Mouse (Mus musculus) testis, adult 2 months (tissue): ENCODE measurements around the gene Nmt1. TPM values are rescaled to one million over a fixed set of nuclear protein-coding genes. Genes with fewer than 3 reads are reported as not detected.

Experiments used
- H3K27ac ChIP-seq: fragments of 200-500 bp; 2 replicates; pipeline ENCODE4 v1.5.1; 2012; ENCODE audit warnings: low read depth, low read length; ENCODE audit not compliant: control insufficient read depth, insufficient read depth
- H3K27me3 ChIP-seq: fragments of 200-500 bp; 2 replicates; pipeline ENCODE4 v1.6.1; 2012; ENCODE audit warnings: mild to moderate bottlenecking, low read length, moderate library complexity; ENCODE audit not compliant: control insufficient read depth, insufficient read depth
- H3K36me3 ChIP-seq: fragments of 200-500 bp; 2 replicates; pipeline ENCODE4 v1.6.1; 2012; ENCODE audit warnings: mild to moderate bottlenecking, low read length; ENCODE audit not compliant: control insufficient read depth, insufficient read depth
- H3K4me1 ChIP-seq: fragments of 200-500 bp; 2 replicates; pipeline ENCODE4 v1.6.1; 2012; ENCODE audit warnings: low read length; ENCODE audit not compliant: control insufficient read depth, insufficient read depth
- H3K4me3 ChIP-seq: fragments of 200-500 bp; 2 replicates; pipeline ENCODE4 v1.5.1; 2012; ENCODE audit warnings: low read depth, mild to moderate bottlenecking, low read length, moderate library complexity, mixed read lengths; ENCODE audit not compliant: control insufficient read depth
- CTCF ChIP-seq: fragments of 200-500 bp; IDR thresholded peaks from 2 replicates; pipeline ENCODE4 v1.5.1; 2012; ENCODE audit warnings: low read depth, mild to moderate bottlenecking, inconsistent platforms, low read length, moderate library complexity; ENCODE audit not compliant: control insufficient read depth, insufficient read depth, insufficient replicate concordance
- POLR2A ChIP-seq: fragments of 200-500 bp; IDR thresholded peaks from 2 replicates; pipeline ENCODE4 v1.6.1; 2012; ENCODE audit warnings: low read depth, mild to moderate bottlenecking, inconsistent platforms, low read length, moderate library complexity; ENCODE audit not compliant: control insufficient read depth
- polyA plus RNA-seq: library from polyadenylated mRNA; depleted of rRNA; stranded (reverse); fragments of >200 nt; gene quantifications from 2 replicates; pipeline ENCODE4 v1.2.3, GENCODE M21; 2012; rRNA removed

Nmt1 gene
- 97.3 and 100 TPM in 2 replicates for polyA plus RNA-seq

DNA sequence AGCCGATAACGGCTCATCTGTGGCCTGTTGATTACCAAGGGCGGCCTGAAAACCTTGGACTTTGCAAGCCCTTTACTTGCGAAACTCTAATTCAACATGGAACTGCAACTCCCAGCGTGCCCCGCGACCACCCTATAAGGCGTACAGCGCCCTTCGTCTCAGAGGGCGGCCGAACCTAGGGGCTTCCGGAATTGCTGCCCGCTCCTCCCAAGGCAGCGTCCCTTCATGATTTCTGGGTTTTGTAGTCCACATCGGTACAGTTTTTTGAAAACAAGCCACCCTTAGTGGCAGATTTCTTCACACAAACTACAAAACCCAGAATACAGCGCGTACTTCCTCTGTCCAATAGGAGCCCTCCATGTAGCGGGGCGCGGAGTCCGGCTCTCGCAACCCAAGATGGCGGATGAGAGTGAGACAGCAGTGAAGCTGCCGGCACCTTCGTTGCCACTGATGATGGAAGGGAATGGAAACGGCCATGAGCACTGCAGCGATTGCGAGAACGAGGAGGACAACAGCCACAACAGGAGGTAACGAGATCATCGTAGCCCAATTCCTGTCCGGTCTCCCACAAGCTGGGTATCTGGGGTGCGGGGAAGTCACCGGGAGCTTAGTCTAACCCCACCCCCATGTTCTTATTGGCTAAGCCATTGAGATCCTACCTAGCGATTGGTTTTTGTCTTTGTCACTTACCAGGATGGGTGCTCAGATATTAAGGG lies at the start of gene Nmt1, which contains the start of gene Dcakd:
Gene Nmt1, plus strand, starts transcription at position 15 of the 716 bp plus-strand sequence.
Gene Dcakd, minus strand, starts transcription at position 158 of the 716 bp plus-strand sequence.
- peaks cover 3% of the 10 kb centered on the region; the same call in 1 of the 2 replicates for H3K36me3 ChIP-seq
- no peaks in the 10 kb centered on the region; the same call in 1 of the 2 replicates for H3K4me1 ChIP-seq
- peak within 1 kb of the TSS; percentile 97 for H3K4me3 ChIP-seq
- TF ChIP-seq POLR2A = peak; percentile 92
- no peak for TF ChIP-seq CTCF
- H3K27me3 ChIP-seq = no peaks in the 10 kb centered on the region
- peak within 1 kb of the TSS; percentile 96 for H3K27ac ChIP-seq

DNA sequence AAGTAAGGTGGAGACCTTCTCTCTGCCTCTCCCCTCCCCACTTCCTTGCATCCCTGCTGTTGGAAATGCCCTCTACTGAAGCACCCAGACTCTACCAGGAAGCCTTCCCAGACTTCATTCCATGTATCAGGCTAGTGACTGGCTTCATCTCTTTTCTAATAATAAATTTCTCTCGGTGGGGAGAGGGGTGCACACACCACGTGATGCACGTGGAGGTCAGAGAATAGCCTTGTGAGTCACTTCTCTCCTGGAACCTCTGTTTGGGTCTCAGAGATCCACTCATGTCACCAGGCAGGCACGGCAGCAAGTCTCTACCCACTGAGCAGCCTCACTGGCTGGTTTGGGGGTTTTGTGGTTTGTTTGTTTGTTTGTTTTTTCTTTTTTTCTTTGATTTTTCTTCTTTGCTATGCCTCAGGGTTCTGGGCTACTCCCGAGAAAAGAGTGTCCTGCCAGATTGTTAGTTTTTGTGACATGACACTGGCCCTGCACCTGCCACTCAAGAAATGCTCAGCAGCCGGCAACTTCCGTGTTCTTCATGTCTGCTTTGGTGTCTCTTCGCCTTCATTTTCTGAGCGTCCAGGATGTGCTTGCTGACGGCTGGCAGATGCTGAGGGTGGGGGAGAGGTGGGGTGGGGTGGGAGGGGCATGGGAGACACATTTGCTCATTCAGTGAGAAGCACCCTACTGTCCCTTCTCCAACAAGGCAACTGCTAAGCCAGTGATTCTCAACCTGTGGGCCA lies 46.7 kb upstream of the Nmt1 start:
- H3K36me3 ChIP-seq = no peaks in the 10 kb centered on the region
- H3K27me3 ChIP-seq = no peaks in the 10 kb centered on the region
- H3K27ac ChIP-seq = no peak overlapping the region
- no peak for TF ChIP-seq POLR2A
- TF ChIP-seq CTCF = no peak
- no peaks in the 10 kb centered on the region for H3K4me1 ChIP-seq
- no peak overlapping the region for H3K4me3 ChIP-seq

DNA sequence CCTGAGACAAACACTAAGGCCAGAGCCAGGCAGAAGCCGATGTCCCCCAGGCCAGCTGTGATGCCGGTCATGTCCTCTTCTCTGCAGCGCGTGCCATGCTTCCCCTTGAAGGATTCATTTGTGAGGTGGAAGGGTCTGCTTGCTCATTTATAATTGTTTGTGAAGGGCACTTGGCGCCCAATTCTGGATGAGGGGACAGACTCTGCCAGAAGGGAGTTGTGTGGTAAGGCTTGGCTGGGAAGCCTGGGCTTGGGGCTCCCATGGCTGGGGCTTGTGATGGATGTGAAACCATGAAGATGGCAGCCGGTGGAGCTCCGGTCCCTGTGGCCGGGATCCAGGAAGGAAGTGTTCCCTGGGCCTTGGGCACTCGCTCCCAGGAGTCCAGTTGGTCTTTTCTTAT lies 43.9 kb upstream of the Nmt1 start:
- H3K27me3 ChIP-seq = no peaks in the 10 kb centered on the region
- no peaks in the 10 kb centered on the region for H3K4me1 ChIP-seq
- TF ChIP-seq POLR2A = no peak
- TF ChIP-seq CTCF = no peak
- H3K36me3 ChIP-seq = no peaks in the 10 kb centered on the region
- no peak overlapping the region for H3K27ac ChIP-seq
- H3K4me3 ChIP-seq = no peak overlapping the region

DNA sequence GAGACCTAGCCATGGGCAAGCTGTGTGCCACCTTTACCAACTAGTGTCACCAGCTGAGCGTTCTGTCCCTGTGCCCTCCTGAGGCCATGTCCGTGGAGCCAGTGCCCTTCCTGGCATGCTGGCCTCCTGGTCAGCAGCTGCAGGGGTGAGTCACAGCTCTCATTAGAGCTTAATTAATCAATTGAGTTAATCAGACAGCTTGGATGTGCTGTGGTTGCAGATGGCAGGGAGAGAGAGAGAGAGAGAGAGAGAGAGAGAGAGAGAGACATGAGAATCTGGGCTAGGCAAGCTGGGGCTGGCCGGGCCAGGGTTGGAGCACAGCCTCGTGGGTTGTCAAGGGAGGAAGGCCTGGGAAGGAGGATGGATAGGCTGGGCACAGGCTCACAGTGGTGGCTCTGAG lies 43.4 kb upstream of the Nmt1 start:
- TF ChIP-seq POLR2A = no peak
- no peak for TF ChIP-seq CTCF
- Histone ChIP-seq H3K27me3 (no peaks in the 10 kb centered on the region), H3K27ac (no peak overlapping the region), H3K4me1 (peaks cover under 1% of the 10 kb centered on the region), H3K4me3 (no peak overlapping the region), H3K36me3 (no peaks in the 10 kb centered on the region)

DNA sequence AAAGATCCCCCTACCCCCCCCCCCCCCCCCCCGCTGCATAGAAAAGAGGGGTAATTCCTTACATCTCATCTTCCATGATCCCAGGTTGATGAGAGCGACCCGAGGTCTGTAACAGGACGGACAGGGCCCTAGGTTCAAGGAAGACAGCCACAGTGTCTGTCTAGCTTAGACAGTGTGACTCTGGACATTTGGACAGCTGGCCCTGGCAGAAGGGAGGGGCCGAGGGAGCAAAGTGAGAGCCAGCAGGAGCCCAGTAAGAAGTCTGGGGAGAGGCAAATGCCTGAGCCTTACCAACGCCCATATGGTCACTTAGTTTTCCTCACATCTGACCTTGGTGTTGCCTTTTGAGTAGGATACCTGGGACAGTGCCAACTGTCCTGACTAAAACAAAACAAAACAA lies 42.8 kb upstream of the Nmt1 start:
- TF ChIP-seq POLR2A (no peak), CTCF (no peak)
- no peaks in the 10 kb centered on the region for H3K27me3 ChIP-seq

DNA sequence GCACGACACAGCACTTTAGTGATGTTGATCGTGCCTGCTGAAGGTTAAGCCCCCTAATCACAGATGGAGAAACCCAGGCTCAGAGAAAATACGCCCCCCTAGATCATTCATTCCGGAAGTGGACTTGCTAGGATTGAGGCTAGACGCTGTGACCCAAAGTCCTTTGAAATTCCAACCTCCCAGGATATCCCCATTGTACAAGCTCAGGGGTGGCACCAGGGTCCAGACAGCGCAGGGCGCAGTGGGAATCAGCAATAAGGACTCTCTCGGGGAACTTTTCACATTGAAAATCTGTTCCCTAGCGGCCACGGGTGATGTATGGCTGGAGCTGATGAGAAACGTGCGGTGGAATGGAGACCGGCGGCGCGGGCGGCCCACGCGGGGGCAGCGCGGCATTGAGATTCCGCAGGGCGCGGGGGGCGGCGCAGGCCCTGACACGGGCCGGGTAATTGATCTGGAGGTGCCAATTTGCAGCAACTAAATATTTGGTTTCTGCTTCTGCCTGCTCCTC lies 38.3 kb upstream of the Nmt1 start:
- H3K27ac ChIP-seq = no peak overlapping the region
- no peaks in the 10 kb centered on the region for H3K36me3 ChIP-seq
- TF ChIP-seq POLR2A = no peak
- H3K4me3 ChIP-seq = peak overlapping the region; percentile 36
- no peaks in the 10 kb centered on the region for H3K27me3 ChIP-seq
- peaks cover 10% of the 10 kb centered on the region for H3K4me1 ChIP-seq

More for the DNA sequence above, 42.8 kb upstream of the Nmt1 start:
- H3K27ac ChIP-seq = no peak overlapping the region
- peaks cover 6% of the 10 kb centered on the region for H3K4me1 ChIP-seq
- H3K36me3 ChIP-seq = no peaks in the 10 kb centered on the region
- H3K4me3 ChIP-seq = no peak overlapping the region

DNA sequence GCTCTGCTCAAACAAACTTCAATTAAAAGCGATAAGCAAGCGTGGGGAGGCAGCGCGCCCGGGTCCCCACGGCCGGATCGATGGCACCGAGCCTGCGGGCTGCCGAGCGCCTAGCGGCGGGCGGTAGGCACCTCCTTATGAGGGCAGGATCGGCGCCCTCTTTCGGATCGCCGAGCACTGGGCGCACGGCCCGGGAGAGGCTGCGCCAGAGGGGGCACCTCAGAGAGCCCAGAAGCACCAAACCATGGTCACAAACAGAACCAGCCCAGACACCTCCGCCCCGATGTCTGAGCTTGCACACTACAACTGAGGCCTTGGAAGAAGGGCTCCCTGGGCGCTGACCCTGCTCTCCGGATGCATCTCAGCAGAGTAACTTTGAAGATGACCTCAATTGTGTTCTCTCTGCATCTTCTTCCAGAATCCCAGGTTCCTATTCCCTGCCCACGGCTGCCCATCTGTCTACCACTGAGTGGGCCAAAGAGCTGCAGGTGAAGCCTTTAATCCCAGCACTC lies 37.8 kb upstream of the Nmt1 start:
- H3K4me1 ChIP-seq = peaks cover 10% of the 10 kb centered on the region
- no peaks in the 10 kb centered on the region for H3K27me3 ChIP-seq
- H3K36me3 ChIP-seq = no peaks in the 10 kb centered on the region
- H3K27ac ChIP-seq = no peak overlapping the region
- H3K4me3 ChIP-seq = peak overlapping the region; percentile 36
- TF ChIP-seq POLR2A = no peak
- no peak for TF ChIP-seq CTCF
